Mouse (Mus musculus) liver, adult 2 months (tissue): ENCODE measurements around the gene Rpl27a.

ENCODE experiments used
- CTCF ChIP-seq: fragments of 200-500 bp; IDR thresholded peaks from 2 replicates; pipeline ENCODE4 v1.5.1; 2011; ENCODE audit warnings: low read depth, low read length, control low read depth
- POLR2A ChIP-seq: fragments of 200-500 bp; IDR thresholded peaks from 2 replicates; pipeline ENCODE4 v1.6.1; 2011; ENCODE audit warnings: low read length, control low read depth; ENCODE audit not compliant: insufficient read depth; ENCODE audit errors: extremely low read depth

DNA sequence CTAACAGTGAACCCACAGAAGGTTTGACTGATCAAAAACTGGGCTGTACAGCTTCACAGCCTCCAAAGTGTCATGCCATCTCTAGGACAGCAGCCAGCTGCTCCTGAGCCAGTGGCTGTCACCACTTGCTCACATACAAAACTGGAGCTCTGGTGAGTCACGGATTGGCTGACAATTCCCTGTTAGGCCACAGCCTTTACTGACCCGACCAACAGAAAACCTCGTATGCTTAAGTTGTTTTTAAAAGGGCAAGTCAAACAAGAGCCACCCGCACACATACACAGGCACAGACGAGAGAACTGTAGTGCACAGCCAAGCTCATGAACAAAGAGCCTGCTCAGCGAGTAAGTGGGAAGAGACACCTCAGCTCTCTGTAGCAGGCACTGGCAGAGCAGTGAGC lies 40.6 kb downstream of the Rpl27a start:
- no peak for TF ChIP-seq CTCF
- TF ChIP-seq POLR2A = no peak
